15 mouse cellular contexts compared by ENCODE assay signal in the genomic region with DNA sequence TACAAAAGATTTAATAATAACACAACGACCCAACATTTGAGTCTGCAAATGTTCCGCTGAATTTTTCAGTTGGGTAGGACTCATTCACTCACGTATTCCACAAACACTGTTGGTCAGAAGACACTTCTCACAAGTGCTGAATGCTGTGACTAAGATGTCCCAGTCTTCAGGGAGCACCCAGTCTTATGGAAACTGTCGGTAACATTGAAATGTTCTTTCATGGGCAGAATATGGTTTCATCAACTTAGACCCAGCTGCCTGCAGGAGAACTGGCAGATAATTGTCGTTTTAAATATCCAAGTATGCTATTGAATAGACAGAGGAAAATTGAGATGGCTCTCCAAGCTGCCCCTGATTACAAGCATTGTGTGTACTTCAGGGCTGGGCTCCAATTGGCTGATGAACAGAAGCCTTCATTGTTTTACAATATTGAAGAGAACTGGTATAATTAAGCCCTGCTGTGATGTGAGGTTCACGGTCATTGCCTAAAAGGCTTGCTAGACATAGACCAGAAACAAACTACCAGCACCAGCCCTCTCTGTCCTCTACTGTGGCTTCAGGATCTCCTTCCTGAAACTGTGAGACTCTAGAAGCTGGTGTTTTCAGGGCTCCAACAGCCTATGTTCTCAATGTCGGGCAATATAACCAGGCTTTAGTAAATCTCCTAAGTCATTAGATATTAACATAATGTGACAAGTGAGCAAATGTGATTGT. TPM values are rescaled to one million over a fixed set of nuclear protein-coding genes. Genes with fewer than 3 reads are reported as not detected.
DNase-seq lines count a peak whose midpoint lies in the region; ATAC-seq lines count a peak whose summit lies in the region.
"Had no signal": no experiment of that assay in that cellular context is flagged by ENCODE, and none has a peak within 500 bp of the region (broad histone marks: within the 10 kb centered on the region; RNA-seq: fewer than 3 reads in every experiment).

No protein-coding gene starts in this region.

- H3K9ac ChIP-seq in embryonic facial prominence, embryonic 14.5 days (ENCODE audit: low read depth, low read length): no peak overlapping the region
- H3K9ac ChIP-seq: hindbrain, embryonic 14.5 days; neural tube, embryonic 13.5 days had no signal

- peak; percentile 58 for DNase-seq in embryonic facial prominence, embryonic 14.5 days (ENCODE audit: low spot score)
- no peak for DNase-seq in embryonic facial prominence, embryonic 10.5 days (ENCODE audit: low spot score)
- peak; percentile 7 to 8 for DNase-seq in left cerebral cortex, postnatal 14 days (ENCODE audit: low spot score in 2 of 2)
- DNase-seq in left cerebral cortex, adult 8-10 months (ENCODE audit: low spot score in 2 of 2): no peak
- DNase-seq in right cerebral cortex, postnatal 4 days: peak; percentile 11
- DNase-seq in right cerebral cortex, postnatal 14 days: no peak
- no peak for DNase-seq in heart, embryonic 10.5 days (ENCODE audit: low spot score)
- DNase-seq in thymus, postnatal 14 days: no peak
- DNase-seq: adrenal gland, postnatal 36 days; kidney, adult 18-20 months; kidney, postnatal 14 days; thymus, postnatal 4 days had no signal

- no peaks in the 10 kb centered on the region for H3K4me1 ChIP-seq in embryonic facial prominence, embryonic 14.5 days (ENCODE audit: control insufficient read depth, insufficient read depth, low read length)
- peaks cover 7% of the 10 kb centered on the region; the same call in 1 of the 2 replicates for H3K4me1 ChIP-seq in embryonic facial prominence, embryonic 10.5 days
- no peaks in the 10 kb centered on the region for H3K4me1 ChIP-seq in heart, embryonic 10.5 days
- H3K4me1 ChIP-seq: neural tube, embryonic 13.5 days had no signal

- no peak overlapping the region for H3K4me2 ChIP-seq in embryonic facial prominence, embryonic 14.5 days (ENCODE audit: low read depth, low read length)
- H3K4me2 ChIP-seq: hindbrain, embryonic 14.5 days; neural tube, embryonic 13.5 days had no signal

- H3K27me3 ChIP-seq in embryonic facial prominence, embryonic 14.5 days (replicated peaks; ENCODE audit: control insufficient read depth, insufficient read depth, low read length): no peaks in the 10 kb centered on the region
- H3K27me3 ChIP-seq in embryonic facial prominence, embryonic 10.5 days (replicated peaks; ENCODE audit: low read depth, poor library complexity, severe bottlenecking): no peaks in the 10 kb centered on the region
- H3K27me3 ChIP-seq in heart, embryonic 10.5 days (ENCODE audit: insufficient read depth, poor library complexity, severe bottlenecking): no peaks in the 10 kb centered on the region
- H3K27me3 ChIP-seq: neural tube, embryonic 13.5 days had no signal

- WGBS in embryonic facial prominence, embryonic 14.5 days: 67% methylated on average over 7 of the region's 7 CpGs
- WGBS in embryonic facial prominence, embryonic 10.5 days: 82% methylated on average over 7 of the region's 7 CpGs
- 81% methylated on average over 7 of the region's 7 CpGs for WGBS in heart, embryonic 10.5 days

- H3K9me3 ChIP-seq in embryonic facial prominence, embryonic 14.5 days (ENCODE audit: control insufficient read depth, low read length): no peaks in the 10 kb centered on the region
- H3K9me3 ChIP-seq in embryonic facial prominence, embryonic 10.5 days: no peaks in the 10 kb centered on the region
- no peaks in the 10 kb centered on the region for H3K9me3 ChIP-seq in heart, embryonic 10.5 days
- H3K9me3 ChIP-seq: neural tube, embryonic 13.5 days had no signal

- intact Hi-C loops in left cerebral cortex, postnatal 14 days (cut with DNase I): no loop called here

- 0 out of 2 replicates have a peak, but pooled peaks cover 2% of the 10 kb centered on the region for H3K36me3 ChIP-seq in embryonic facial prominence, embryonic 14.5 days (ENCODE audit: control insufficient read depth, insufficient read depth, low read length)
- H3K36me3 ChIP-seq in embryonic facial prominence, embryonic 10.5 days (replicated peaks): no peaks in the 10 kb centered on the region
- no peaks in the 10 kb centered on the region for H3K36me3 ChIP-seq in heart, embryonic 10.5 days
- H3K36me3 ChIP-seq: neural tube, embryonic 13.5 days had no signal

- H3K27ac ChIP-seq in embryonic facial prominence, embryonic 14.5 days (replicated peaks; ENCODE audit: low read depth, low read length): no peak overlapping the region
- no peak overlapping the region for H3K27ac ChIP-seq in embryonic facial prominence, embryonic 10.5 days (replicated peaks)
- H3K27ac ChIP-seq in heart, embryonic 10.5 days: no peak overlapping the region
- H3K27ac ChIP-seq: hindbrain, embryonic 14.5 days; neural tube, embryonic 13.5 days had no signal

- no peak overlapping the region for H3K4me3 ChIP-seq in embryonic facial prominence, embryonic 14.5 days (ENCODE audit: low read depth, low read length)
- H3K4me3 ChIP-seq in embryonic facial prominence, embryonic 10.5 days: no peak overlapping the region
- no peak overlapping the region for H3K4me3 ChIP-seq in heart, embryonic 10.5 days
- H3K4me3 ChIP-seq: neural tube, embryonic 13.5 days had no signal

- ATAC-seq in embryonic facial prominence, embryonic 14.5 days (ENCODE audit: low read depth): peak; percentile 53; the same call in 1 of the 2 replicates
- ATAC-seq: Patski had no signal

RNA-seq across cellular contexts. Expression of gene Tars, which starts 59.8 kb away (rescaled TPM):
- polyA plus RNA-seq in embryonic facial prominence, embryonic 14.5 days (2014; fragmentation: Nextera tagmentation; extraction: Ambion mirVana): 57.0 and 66.6 TPM in 2 replicates
- polyA plus RNA-seq in embryonic facial prominence, embryonic 10.5 days (2016; fragmentation: Nextera tagmentation; extraction: Ambion mirVana): 88.5 and 91.3 TPM in 2 replicates
- 10 to 100 TPM; 32.3 to 39.7 TPM for total RNA-seq in left cerebral cortex, postnatal 14 days (2021)
- total RNA-seq in left cerebral cortex, adult 8-10 months (2022): 10 to 100 TPM; 24.1 to 29.9 (median 27.8) TPM
- 63.6 and 80.2 TPM in 2 replicates for polyA plus RNA-seq in heart, embryonic 10.5 days (2016; fragmentation: Nextera tagmentation; extraction: Ambion mirVana)

Comparison
In these comparisons a context has a peak if more than half of its experiments do, and no peak if none do; other contexts are left out.
1. DNase-seq: peak in embryonic facial prominence, embryonic 14.5 days (single experiment), left cerebral cortex, postnatal 14 days (2 of 2) and right cerebral cortex, postnatal 4 days (single experiment); none in embryonic facial prominence, embryonic 10.5 days (single experiment), left cerebral cortex, adult 8-10 months (0 of 2), right cerebral cortex, postnatal 14 days (single experiment), heart, embryonic 10.5 days (single experiment) and thymus, postnatal 14 days (single experiment).